Mouse (Mus musculus): ENCODE data around the gene Naaladl1.
A peak's percentile ranks its signal among the peaks of the same experiment; 100 is the strongest.

Naaladl1 gene

DNA sequence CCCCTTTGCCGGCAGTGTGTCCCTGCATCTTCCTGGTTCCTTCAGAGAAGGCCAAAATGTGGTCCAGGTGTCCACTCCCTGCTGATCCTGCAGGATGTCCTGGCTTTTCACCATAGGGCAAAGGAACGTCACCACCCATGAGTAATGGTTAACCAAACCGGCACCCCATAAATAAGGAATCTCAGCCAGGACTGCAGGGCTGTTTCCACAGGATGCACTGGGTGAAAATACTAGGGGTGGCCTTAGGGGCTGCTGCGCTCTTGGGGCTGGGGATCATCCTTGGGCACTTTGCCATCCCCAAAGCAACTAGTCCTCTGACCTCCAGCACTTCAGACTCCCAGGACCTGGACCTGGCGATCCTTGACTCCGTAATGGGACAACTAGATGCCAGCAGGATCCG lies at the start of gene Naaladl1:
Gene Naaladl1 (plus strand): TSS at position 197 of the 400 bp plus-strand sequence.
- no peak for DNase-seq (ENCODE audit: low spot score in 2 of 2)

DNA sequence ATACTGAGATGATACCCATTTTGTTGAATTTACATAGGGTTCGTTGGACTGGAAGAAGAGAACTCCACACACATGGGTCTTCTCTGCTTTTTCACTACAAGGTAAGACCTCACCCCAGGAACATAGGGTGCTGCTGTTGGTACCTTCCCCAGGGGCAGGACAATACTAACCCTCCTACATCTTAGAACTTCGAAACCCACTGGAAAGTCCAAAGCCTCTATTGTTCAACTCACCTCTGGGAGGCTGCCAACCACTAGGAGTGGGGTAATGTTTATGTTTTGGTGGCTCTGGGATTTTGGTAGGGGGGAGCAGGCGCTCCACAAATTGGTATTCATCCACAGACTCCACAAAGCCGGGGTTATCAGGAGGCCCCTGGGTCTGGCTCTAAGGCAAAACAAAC lies 48.9 kb upstream of the Naaladl1 start:
- no peak for DNase-seq (ENCODE audit: low spot score in 2 of 2)

DNA sequence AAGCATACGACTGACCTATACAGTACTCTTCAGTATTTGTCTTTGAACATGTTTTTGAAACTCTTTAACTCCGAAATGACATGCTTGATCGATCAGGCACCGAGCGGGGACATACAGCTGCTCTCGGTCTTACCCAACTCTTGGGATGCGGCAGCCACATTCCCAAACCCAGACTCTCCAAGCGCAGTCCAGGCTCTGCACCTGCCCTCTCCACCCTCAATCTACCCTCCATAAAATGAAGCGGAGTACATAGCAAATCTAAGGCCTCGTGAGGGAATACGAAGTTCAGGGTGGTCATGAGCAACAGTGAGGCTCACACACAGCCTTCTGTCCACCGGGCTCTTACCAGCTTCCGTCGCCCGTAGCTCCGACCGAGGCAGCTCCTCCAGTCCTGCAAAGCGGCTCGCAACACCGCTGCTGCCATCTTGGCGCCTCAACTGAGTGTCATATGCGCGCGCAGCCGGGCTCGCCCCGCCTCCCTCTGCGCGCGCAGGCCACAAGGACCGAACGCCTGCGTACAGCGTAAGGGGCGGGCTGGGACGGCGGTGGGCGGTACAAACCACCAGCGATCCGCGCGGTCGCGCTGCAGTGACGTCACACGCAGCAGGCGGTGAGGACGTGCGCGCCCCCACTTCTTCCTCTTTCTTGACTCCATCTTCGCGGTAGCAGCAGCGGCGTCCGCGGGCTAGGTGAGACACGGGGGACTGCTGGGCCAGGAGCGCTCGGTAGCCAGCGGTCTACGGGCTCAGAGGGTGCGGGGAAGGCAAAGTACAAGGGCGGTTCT lies 48.1 kb upstream of the Naaladl1 start, which contains the start of the genes Mrpl49 and Fau:
Gene Mrpl49 (minus strand): TSS at position 473 of the 784 bp plus-strand sequence.
Gene Fau (plus strand): TSS at position 532 of the 784 bp plus-strand sequence.
- peak; percentile 98 to 100 for DNase-seq (ENCODE audit: low spot score in 2 of 2)

DNA sequence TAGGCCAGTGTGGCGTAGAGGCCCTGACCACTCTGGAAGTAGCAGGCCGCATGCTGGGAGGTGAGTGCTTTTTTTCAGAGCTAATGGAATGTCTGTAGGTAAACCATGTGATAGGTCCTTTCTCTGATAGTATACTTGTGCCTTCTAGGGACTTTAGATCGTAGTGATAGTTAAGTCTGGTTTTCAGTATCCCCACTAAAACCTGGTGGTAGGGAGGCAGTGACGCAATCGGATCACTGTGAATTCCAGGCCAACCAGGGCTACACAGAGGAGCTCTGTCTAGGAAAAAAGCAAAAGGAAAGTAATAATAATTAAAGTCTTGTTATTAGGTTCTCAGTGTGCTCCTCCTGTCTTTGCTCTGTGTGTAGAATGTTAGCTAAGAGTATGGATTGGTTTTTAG lies 47.1 kb upstream of the Naaladl1 start:
- no peak for DNase-seq (ENCODE audit: low spot score in 2 of 2)

DNA sequence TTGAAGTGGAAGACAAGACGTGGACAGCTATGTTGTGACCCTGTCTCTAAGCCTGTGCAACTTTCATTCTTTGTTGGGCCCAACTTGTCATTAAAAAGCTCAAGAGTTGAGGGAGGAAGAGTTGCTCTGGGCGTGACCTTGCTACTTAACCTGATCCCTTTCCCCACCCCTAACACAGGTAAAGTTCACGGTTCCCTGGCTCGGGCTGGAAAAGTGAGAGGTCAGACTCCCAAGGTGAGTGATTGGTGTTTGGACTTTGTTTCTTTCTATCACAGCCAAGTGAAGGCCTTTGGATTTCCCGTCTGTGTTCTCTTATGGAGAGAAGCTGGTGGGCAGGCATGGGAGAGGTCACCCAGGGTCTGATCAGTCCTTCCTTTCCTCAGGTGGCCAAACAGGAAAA lies 46.6 kb upstream of the Naaladl1 start:
- DNase-seq (ENCODE audit: low spot score in 2 of 2), result no peak

DNA sequence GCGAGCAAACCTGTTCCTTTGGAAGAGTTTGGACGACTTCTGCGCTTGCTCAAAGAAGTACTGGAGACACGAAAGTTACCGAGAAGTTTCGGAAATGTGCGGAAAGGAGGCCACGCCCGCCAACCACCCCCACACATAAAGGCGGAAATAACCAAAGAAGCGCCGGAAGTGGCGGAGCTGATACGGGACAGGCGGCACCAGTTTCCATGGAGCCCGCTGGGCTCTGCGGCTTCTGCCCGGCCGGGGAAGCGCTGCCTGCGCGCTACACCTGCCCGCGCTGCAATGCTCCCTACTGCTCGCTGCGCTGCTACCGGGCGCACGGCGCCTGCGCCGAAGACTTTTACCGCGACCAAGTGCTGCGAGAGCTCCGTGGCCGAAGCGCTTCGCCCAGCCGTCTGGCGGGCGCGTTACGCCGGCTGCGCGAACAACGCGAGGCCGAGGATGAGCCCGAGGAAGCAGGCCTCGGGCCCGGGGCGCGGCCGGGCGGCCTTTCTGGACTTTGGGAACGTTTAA lies 44.5 kb upstream of the Naaladl1 start, which contains the start of gene Znhit2:
Gene Znhit2 (plus strand): TSS at position 172 of the 513 bp plus-strand sequence.
- peak; percentile 84 to 94 for DNase-seq (ENCODE audit: low spot score in 2 of 2)

DNA sequence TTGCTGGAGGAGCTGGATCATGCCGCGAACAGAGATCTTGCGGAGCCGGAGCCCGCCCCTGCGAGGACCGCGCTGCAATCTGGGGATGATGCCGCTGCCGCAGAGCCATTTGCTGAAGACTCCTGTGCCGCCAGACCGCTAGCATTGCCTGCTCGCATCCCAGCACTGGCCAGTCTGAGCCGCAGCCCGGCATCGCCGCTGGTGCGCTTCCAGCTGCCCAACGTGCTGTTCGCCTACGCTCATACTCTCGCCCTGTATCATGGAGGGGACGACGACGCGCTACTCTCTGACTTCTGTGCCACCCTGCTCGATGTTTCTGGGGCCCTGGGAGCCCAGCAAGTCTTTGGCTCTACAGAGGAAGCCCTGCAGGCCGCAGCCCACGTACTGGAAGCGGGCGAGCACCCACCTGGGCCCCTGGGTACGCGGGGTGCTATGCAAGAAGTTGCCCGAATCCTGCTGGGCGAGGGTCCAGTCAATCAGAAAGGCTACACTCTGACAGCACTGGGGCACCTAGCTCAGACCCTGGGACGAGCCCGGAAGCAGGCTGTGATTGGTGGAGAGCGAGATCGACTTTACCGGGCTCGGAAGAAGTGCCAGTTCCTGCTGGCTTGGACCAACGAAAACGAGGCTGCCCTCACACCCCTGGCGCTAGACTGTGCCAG lies 43.8 kb upstream of the Naaladl1 start:
- DNase-seq (ENCODE audit: low spot score in 2 of 2), result peak; percentile 51 to 71

DNA sequence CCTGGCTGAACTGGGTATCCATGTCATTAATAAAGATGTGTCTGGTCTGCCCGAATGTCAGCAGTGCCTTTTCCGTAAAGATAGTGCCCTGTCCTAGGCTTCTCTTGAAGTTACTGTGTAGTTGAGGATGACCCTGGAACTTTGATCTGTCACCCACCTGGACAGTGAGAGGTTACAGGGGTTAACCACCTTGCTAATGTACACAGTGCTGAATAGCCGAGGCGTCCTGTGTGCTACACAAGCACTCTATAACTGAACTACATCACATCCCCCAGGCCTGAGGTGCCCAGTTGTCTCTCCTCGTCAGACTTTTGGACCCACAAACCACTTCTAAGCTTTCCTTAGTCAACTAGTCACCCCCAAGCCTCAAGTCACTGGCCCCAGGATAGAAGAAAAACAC lies 43.2 kb upstream of the Naaladl1 start:
- no peak for DNase-seq (ENCODE audit: low spot score in 2 of 2)

DNA sequence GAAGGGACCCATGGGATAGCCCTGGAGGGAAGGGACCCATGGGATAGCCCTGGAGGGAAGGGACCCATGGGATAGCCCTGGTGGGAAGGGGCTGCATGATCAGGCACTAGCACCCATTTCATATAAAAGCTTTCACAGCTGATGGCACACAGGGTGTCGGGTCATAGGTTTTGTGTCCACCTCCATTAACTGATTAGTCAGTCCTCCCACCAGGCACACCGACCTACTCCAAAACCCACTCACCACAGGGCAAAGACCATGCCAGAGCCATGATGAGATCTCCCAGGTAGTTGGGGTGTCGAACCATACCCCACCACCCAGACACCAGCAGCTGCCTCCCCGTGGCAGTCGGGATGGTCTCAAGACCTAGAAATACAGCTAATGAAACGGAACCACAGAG lies 42.5 kb upstream of the Naaladl1 start:
- DNase-seq (ENCODE audit: low spot score in 2 of 2), result no peak

DNA sequence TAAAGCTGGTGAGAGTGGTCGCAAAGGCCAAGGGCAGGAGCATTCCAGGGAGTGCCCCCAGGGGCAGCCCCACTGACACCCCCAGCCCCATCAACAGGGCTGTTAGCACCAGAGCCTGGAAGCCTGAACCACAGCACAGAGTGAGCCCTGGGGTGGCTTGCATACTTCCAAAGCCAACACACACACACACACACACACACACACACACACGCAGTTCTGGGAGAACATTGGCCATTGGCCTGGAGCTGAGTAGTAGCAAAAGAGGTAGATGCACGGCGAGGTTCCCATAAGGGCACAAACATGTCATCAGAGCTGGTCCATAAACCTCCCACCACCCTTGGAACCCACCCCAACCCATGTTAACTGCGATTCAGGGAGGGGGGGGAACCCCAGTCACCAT lies 39.0 kb upstream of the Naaladl1 start:
- no peak for DNase-seq (ENCODE audit: low spot score in 2 of 2)

DNA sequence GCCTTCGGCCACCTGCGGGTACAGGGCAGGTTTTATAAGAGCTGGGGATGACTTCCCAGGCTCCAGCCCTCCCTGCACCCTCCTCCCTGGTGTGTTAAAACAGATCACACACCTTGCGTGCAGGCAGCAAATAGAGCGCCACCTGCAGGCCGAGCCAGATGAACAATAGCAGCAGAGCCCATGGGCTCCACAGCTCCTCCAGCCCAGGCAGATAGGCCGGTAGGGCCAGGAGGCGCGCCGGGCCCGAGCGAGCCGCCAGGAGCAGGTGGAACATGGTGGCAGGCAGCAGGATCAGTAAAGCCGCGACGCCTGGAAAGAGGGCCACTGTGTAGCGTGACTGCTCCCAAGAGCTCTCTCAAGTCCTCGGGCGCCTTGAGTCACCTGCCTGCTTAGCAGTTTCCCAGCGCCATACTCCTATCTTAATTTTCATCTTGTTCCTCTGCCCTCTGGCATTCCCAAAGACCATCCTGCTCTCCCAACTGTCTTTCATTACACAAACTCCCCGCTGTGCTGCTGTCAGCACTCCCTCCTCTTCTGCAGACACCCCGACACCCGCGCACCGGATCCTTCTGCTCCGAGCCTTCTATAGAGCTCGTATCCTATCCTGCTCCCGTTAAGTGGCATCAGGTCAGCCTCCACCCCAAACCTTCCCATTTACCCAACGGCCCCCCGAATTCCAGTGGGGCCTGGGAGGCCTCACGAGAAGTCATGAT lies 38.4 kb upstream of the Naaladl1 start:
- peak; percentile 84 to 94 for DNase-seq (ENCODE audit: low spot score in 2 of 2)

DNA sequence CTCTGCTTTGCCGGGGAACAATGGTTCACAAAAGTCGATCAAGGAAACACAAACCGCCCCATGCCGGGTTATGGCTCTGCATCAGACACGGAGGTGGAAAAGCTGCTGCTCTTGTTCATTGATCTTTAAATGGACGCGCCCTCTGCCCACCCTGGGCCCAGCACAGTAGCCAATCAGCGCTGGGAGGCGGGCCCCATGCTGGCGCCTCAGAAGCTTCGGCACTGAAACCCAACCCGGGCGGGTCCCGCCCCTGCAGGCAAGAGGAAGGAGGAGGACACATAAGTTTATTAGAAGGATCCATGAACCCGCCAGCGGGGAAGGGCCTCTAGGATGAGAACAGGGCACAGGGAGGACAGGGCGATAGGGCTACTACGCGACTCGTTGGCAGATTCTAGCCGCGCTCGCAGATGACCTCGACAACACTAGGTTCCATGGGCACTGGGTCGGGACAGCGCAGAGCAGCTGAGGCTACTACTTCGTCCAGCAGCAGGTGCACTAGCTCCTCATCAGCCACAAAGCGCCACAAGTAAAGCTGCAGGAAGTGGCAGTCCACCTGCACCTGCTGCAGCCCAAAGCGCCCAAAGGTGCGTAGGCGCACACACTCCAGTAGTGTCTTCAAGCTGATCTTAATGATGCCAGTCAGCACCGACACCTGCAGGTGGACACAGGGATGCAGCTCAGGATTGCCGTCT lies 37.7 kb upstream of the Naaladl1 start, which contains the start of gene Tm7sf2:
Gene Tm7sf2 (minus strand): TSS at position 650 of the 692 bp plus-strand sequence.
- peak; percentile 79 to 90 for DNase-seq (ENCODE audit: low spot score in 2 of 2)

DNA sequence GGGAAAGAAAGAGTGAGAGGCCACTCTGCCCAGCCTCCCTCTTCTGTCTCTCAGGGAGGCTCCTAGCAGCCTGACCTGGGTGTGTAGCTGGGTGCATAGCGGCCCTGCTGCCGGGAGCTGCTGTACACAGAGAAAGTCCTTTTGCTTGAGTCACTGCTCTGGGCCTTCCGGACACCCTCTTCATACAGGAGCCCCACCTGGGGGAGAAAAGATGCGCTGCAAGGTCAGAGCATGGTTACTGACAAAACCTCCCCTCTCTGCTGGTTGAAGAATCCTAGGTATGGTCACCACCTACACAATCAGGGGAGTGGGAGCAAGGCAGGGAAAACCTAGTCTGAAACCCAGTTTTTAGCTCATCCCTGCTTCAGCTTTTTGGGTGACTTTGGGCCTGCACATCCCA lies 36.6 kb upstream of the Naaladl1 start:
- DNase-seq (ENCODE audit: low spot score in 2 of 2), result peak in 1 of 2 experiments; percentile 67

DNA sequence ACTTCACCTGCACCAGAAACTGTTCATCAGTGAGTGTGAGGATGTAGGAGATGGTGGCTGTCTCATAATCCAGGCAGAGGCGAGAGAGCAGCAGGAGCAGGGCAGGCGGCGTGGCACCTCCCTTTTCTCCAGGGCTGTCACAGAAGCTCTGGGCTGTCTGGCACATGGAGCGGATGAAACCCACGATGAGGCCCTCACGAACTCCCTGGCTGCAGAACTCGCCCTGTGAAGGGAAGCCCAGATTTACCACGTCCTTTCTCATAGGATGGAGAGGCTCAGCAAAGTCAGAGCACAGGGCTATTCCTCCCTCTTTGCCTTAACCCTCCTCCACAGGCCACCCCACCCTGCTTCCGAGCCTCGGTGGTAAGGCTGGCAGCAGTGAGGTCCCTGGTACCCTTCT lies 35.7 kb upstream of the Naaladl1 start:
- DNase-seq (ENCODE audit: low spot score in 2 of 2), result no peak

DNA sequence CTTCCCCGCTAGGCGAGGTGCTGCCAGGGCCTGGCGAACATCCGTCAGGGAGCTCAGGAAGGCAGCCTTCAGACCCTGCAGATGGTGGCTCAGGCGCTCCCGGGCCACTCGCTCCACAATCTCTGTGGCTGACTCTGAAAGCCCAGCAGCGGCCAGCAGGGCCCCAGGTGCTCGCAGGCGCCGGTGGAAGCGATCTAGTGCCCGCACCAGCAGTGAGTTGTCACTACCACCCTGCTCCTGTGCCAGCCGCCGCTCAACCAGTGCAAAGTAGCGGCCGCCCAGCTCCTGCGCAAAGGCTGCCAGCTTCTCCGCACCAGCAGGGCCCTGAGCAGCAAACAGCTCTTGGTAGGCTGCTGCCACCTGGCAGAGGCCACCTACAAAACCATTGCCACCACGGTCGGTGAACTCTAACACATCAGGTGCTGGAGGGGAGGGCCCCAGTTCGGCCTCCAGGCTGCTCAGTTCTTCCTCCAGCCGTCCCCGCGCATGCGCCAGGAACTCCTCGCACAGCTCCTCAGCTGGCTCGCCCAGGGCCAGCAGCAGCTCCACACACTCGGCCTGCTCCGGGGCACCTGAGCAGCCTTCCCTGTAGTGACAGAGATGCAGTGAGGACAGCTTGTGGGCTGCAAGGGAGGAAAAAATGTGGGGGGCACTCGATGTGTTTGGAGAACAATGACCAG lies 34.9 kb upstream of the Naaladl1 start:
- no peak for DNase-seq (ENCODE audit: low spot score in 2 of 2)

DNA sequence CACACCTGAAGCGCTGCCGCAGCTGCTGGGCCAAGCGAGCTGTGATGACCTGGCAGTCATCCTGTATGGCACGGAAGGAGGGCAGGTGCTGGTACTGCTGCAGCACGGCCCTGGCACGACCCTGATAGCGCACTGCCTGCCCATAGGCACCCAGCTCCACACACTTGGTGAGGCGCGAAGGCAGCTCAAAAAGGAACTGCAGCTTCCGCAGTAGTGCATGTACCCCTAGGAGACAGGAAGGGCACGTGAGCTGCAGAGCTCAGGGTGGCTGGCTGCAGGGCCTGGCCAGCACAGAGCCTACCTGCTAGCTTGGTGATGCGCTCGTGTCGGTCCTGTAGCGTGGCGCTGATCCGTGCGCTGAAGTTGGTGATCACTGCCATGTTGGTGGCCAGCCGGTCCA lies 34.3 kb upstream of the Naaladl1 start:
- no peak for DNase-seq (ENCODE audit: low spot score in 2 of 2)

DNA sequence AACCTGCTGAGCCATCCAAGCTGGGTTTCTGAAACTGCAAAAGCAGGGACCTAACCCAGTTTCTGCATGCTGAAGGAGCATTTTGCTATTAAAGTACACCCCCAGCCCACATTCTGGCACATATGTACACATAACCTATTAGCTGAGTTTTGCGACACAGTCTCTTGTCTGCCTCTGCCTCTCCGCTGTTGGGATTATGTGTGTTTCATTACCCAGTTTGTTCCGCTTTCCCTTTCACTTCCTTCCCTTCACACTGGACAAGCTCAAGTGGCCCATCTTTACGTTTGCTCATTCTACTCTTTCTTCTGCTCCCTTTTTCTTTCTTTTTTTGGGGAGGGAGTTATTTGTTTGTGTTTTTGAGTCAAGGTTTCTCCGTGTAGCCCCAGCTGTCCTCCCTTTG lies 31.7 kb upstream of the Naaladl1 start:
- no peak for DNase-seq (ENCODE audit: low spot score in 2 of 2)

DNA sequence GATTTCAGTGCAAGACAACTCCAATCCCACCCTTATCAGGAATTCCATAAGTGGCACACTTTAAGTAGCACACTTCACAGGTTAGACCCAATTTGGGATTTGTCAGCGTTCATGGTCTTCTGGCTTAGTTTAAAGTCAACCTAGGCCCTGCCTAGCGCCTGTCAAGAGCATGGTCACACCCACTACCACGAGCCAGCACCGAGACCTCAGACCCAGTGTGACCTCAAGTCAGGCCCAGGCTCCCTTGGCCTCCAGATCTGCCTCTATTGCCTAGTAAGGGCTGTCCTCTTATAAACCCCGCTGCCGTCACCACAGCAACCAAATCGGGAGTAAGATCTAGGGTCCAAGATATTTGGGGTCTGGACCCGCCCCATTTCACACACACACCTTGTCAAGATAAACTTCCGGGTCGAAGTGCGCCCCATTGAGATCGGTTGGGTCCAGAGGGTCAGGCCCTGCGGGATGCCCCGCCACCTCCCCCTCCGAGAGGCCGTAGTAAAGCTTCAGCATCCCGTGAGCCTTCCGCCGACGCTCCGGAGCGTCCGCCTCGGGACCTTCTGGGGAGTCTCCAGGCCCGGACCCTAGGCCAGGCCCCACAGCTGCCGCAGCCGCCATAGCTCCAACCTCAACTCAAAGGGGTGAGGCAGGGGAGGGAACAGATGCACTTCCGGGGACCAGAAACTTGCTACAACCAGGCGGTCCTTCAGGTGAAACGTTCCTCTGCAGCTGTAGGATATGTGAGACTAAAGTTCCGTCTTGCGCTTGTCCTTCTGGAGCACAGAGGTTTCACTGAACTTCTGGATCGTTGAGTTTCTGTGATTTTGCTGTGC lies 28.8 kb upstream of the Naaladl1 start, which contains the start of gene Vps51:
Gene Vps51 (minus strand): TSS at position 668 of the 830 bp plus-strand sequence.
- DNase-seq (ENCODE audit: low spot score in 2 of 2), result peak; percentile 79 to 87

DNA sequence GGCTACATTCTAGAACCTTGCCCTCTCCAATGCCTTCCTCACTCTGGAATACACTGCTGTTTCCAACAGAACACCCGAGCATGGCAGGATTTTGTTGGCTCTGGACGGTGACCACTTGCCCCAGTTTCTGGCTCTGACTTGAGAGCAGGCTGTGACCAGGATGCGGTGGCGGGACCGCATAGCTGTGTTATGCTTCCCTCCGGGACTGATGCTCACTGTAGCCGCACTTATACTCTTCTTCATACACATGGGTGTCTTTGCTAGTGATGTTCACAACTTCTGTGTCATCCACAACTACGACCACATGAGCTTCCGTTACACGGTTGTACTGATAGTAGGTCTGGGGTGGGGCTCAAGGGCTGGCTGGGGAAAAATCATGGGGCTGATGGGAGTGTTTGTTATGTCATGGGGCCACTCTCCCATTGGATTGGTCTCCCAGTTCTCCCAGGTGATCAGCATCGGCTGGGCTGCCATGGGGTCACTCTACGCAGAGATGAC lies 25.6 kb upstream of the Naaladl1 start, which contains the start of gene Tmem262:
Gene Tmem262 (plus strand): TSS at position 51 of the 498 bp plus-strand sequence.
- DNase-seq (ENCODE audit: low spot score in 2 of 2), result no peak
